Mouse (Mus musculus) thymus, postnatal 10 days (tissue): ENCODE measurements around the gene Wipi1.
A peak's percentile ranks its signal among the peaks of the same experiment; 100 is the strongest.
"Not testable (repeated sequence)": the region's sequence is repeated elsewhere in the genome, so short reads cannot be mapped to it uniquely, and the experiment has no call there.

Experiments used
- DNase-seq, 2 experiments: peaks; one replicate each; pipeline ENCODE4 v3.0.0; 2021; ENCODE audit warnings: low spot score in 2 of 2

Wipi1 gene

GRCm38 (mm10) chr11:109611303-109612149 is at the start of gene Wipi1:
Wipi1 (minus strand) TSS chr11:109611967.
- peak; percentile 88 to 90 for DNase-seq

- not testable (repeated sequence) for DNase-seq
Measured at GRCm38 (mm10) chr11:109660526-109660925, 48.8 kb upstream of the Wipi1 start.

GRCm38 (mm10) chr11:109656232-109656631 is 44.5 kb upstream of the Wipi1 start:
- no peak for DNase-seq

GRCm38 (mm10) chr11:109654581-109654980 is 42.8 kb upstream of the Wipi1 start:
- no peak for DNase-seq

- DNase-seq, result no peak
Measured at GRCm38 (mm10) chr11:109653201-109653600, 41.4 kb upstream of the Wipi1 start.

- no peak for DNase-seq
Measured at GRCm38 (mm10) chr11:109652505-109652904, 40.7 kb upstream of the Wipi1 start.

GRCm38 (mm10) chr11:109651566-109652024 is 39.8 kb upstream of the Wipi1 start:
- peak; percentile 31 to 40 for DNase-seq

GRCm38 (mm10) chr11:109650788-109651565 is 39.2 kb upstream of the Wipi1 start:
- DNase-seq, result peak; percentile 89 to 91

GRCm38 (mm10) chr11:109649975-109650701 is 38.4 kb upstream of the Wipi1 start:
- peak; percentile 57 to 70 for DNase-seq

GRCm38 (mm10) chr11:109649206-109649605 is 37.4 kb upstream of the Wipi1 start, which contains the start of gene Prkar1a:
Prkar1a (plus strand) TSS chr11:109649405.
- no peak for DNase-seq

GRCm38 (mm10) chr11:109648510-109648909 is 36.7 kb upstream of the Wipi1 start:
- no peak for DNase-seq

GRCm38 (mm10) chr11:109641498-109642222 is 29.9 kb upstream of the Wipi1 start:
- no peak for DNase-seq

GRCm38 (mm10) chr11:109635871-109636395 is 24.2 kb upstream of the Wipi1 start:
- no peak for DNase-seq

GRCm38 (mm10) chr11:109634928-109635327 is 23.2 kb upstream of the Wipi1 start:
- no peak for DNase-seq

GRCm38 (mm10) chr11:109629021-109629521 is 17.3 kb upstream of the Wipi1 start:
- DNase-seq, result no peak

GRCm38 (mm10) chr11:109628099-109628498 is 16.3 kb upstream of the Wipi1 start:
- DNase-seq, result no peak

GRCm38 (mm10) chr11:109627648-109628047 is 15.9 kb upstream of the Wipi1 start:
- peak in 1 of 2 experiments; percentile 19 for DNase-seq

- DNase-seq, result no peak
Measured at GRCm38 (mm10) chr11:109623238-109623637, 11.5 kb upstream of the Wipi1 start.

- no peak for DNase-seq
Measured at GRCm38 (mm10) chr11:109622518-109623037, 10.8 kb upstream of the Wipi1 start.

GRCm38 (mm10) chr11:109621183-109621582 is 9.4 kb upstream of the Wipi1 start:
- DNase-seq, result peak in 1 of 2 experiments; percentile 64
